Comparison of ENCODE assay signal across 7 mouse cellular contexts in the genomic region with DNA sequence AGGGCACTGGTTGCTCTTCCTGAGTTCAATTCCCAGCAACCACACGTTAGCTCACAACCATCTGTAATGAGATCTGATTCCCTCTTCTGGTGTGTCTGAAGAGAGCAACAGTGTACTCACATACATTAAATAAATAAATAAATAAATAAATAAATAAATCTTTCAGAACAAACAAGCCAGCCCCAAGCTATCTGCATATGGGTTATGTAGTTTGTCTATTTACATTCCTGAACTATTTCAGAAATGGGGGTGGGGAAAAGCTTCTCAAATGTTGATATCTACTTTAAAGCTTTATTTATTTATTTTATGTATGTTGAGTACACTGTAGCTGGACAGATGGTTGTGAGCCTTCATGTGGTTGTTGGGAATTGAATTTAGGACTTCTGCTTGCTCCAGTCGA. TPM values are rescaled to one million over a fixed set of nuclear protein-coding genes. Genes with fewer than 3 reads are reported as not detected.
DNase-seq lines count a peak whose midpoint lies in the region; ATAC-seq and TF ChIP-seq lines count a peak whose summit lies in the region.
"Not testable (repeated sequence)": the region's sequence is repeated elsewhere in the genome, so short reads cannot be mapped to it uniquely, and the experiment has no call there.
"Had no signal": no experiment of that assay in that cellular context is flagged by ENCODE, and none has a peak within 500 bp of the region (broad histone marks: within the 10 kb centered on the region; RNA-seq: fewer than 3 reads in every experiment).

No protein-coding gene starts in this region.

- TF ChIP-seq EP300 in heart, postnatal 0 days (IDR thresholded peaks at IDR 0.05; ENCODE audit: low read depth); lung, postnatal 0 days (IDR thresholded peaks at IDR 0.05): not testable (repeated sequence)

- not testable (repeated sequence) for H3K4me2 ChIP-seq in heart, postnatal 0 days (ENCODE audit: low read depth, low read length); intestine, embryonic 15.5 days (replicated peaks); lung, embryonic 14.5 days; lung, postnatal 0 days (replicated peaks; ENCODE audit: low read depth, low read length); stomach, embryonic 15.5 days

- not testable (repeated sequence) for H3K9ac ChIP-seq in heart, postnatal 0 days (replicated peaks; ENCODE audit: low read depth, low read length); intestine, embryonic 15.5 days; lung, embryonic 14.5 days; lung, postnatal 0 days (replicated peaks; ENCODE audit: low read depth); stomach, embryonic 15.5 days

- peaks cover 12% of the 10 kb centered on the region; the same call in 1 of the 2 replicates for H3K9me3 ChIP-seq in heart, postnatal 0 days (replicated peaks; ENCODE audit: control insufficient read depth, low read length)
- H3K9me3 ChIP-seq in intestine, embryonic 15.5 days; lung, embryonic 14.5 days (ENCODE audit: low read depth, low read length); lung, postnatal 0 days (ENCODE audit: low read length); stomach, embryonic 15.5 days: not testable (repeated sequence)

- peak overlapping the region; percentile 84 for H3K27ac ChIP-seq in heart, postnatal 0 days (ENCODE audit: low read depth)
- H3K27ac ChIP-seq in intestine, embryonic 15.5 days: peak overlapping the region; percentile 59; the same call in 1 of the 2 replicates
- H3K27ac ChIP-seq in lung, embryonic 14.5 days (ENCODE audit: low read depth): peak overlapping the region; percentile 73; the same call in 1 of the 2 replicates
- H3K27ac ChIP-seq in lung, postnatal 0 days (ENCODE audit: low read length): peak overlapping the region; percentile 61
- peak overlapping the region; percentile 74; the same call in 1 of the 2 replicates for H3K27ac ChIP-seq in stomach, embryonic 15.5 days

- not testable (repeated sequence) for H3K27me3 ChIP-seq in heart, postnatal 0 days (ENCODE audit: control insufficient read depth, insufficient read depth, low read length); intestine, embryonic 15.5 days (replicated peaks); lung, embryonic 14.5 days (ENCODE audit: insufficient read depth, low read length); lung, postnatal 0 days (replicated peaks; ENCODE audit: insufficient read depth, low read length); stomach, embryonic 15.5 days (replicated peaks)

- not testable (repeated sequence) for TF ChIP-seq CTCF in heart, postnatal 0 days (IDR thresholded peaks at IDR 0.05; ENCODE audit: low read depth); lung, embryonic 14.5 days (IDR thresholded peaks at IDR 0.05; ENCODE audit: low read depth); lung, postnatal 0 days (IDR thresholded peaks at IDR 0.05)

- H3K4me3 ChIP-seq in heart, postnatal 0 days (ENCODE audit: low read depth, low read length); intestine, embryonic 15.5 days (replicated peaks); lung, embryonic 14.5 days (ENCODE audit: low read depth, low read length); lung, postnatal 0 days (ENCODE audit: low read depth, low read length); stomach, embryonic 15.5 days (replicated peaks): not testable (repeated sequence)

- 70% methylated on average over 2 of the region's 2 CpGs for WGBS in heart, postnatal 0 days
- 59% methylated on average over 2 of the region's 2 CpGs for WGBS in intestine, embryonic 15.5 days
- 58% methylated on average over 2 of the region's 2 CpGs for WGBS in lung, embryonic 14.5 days
- 59% methylated on average over 2 of the region's 2 CpGs for WGBS in lung, postnatal 0 days
- 67% methylated on average over 2 of the region's 2 CpGs for WGBS in stomach, embryonic 15.5 days

- not testable (repeated sequence) for H3K36me3 ChIP-seq in heart, postnatal 0 days (replicated peaks; ENCODE audit: control insufficient read depth, insufficient read depth, low read length); intestine, embryonic 15.5 days; lung, embryonic 14.5 days (ENCODE audit: insufficient read depth); lung, postnatal 0 days (ENCODE audit: insufficient read depth, low read length); stomach, embryonic 15.5 days

- not testable (repeated sequence) for ATAC-seq in heart, postnatal 0 days (ENCODE audit: insufficient read depth, low read depth); intestine, embryonic 15.5 days; lung, embryonic 14.5 days (ENCODE audit: insufficient read depth); lung, postnatal 0 days; stomach, embryonic 15.5 days (ENCODE audit: insufficient read depth, low FRiP score, low read depth)

- H3K4me1 ChIP-seq in heart, postnatal 0 days (ENCODE audit: control insufficient read depth, insufficient read depth): peaks cover 17% of the 10 kb centered on the region
- not testable (repeated sequence) for H3K4me1 ChIP-seq in intestine, embryonic 15.5 days (replicated peaks); lung, embryonic 14.5 days (ENCODE audit: insufficient read depth); lung, postnatal 0 days (ENCODE audit: insufficient read depth, low read depth, low read length); stomach, embryonic 15.5 days

- DNase-seq in heart, adult 11 months: peak; percentile 46
- DNase-seq in heart, postnatal 0 days (ENCODE audit: low spot score); lung, postnatal 0 days (ENCODE audit: low spot score): not testable (repeated sequence)
- DNase-seq in lung, embryonic 14.5 days: peak; percentile 54

RNA-seq across cellular contexts. Expression of gene Aph1c, which starts 38.5 kb away (rescaled TPM):
- total RNA-seq in heart, postnatal 0 days (2014; rRNA removed; ENCODE audit: low replicate concordance): 0.69 and 3.1 TPM in 2 replicates
- polyA plus RNA-seq in heart, postnatal 0 days (2015; fragmentation: Nextera tagmentation; extraction: Ambion mirVana): 1.7 and 1.9 TPM in 2 replicates
- 3.4 and 4.5 TPM in 2 replicates for polyA plus RNA-seq in intestine, embryonic 15.5 days (2015; fragmentation: Nextera tagmentation; extraction: Ambion mirVana)
- 3.6 and 4.0 TPM in 2 replicates for polyA plus RNA-seq in lung, embryonic 14.5 days (2014; fragmentation: Nextera tagmentation; extraction: Ambion mirVana)
- polyA plus RNA-seq in lung, postnatal 0 days (2015; fragmentation: Nextera tagmentation; extraction: Ambion mirVana): 10.5 and 11.7 TPM in 2 replicates
- 5.1 and 5.7 TPM in 2 replicates for polyA plus RNA-seq in stomach, embryonic 15.5 days (2015; fragmentation: Nextera tagmentation; extraction: Ambion mirVana)
- polyA plus RNA-seq: erythroblast, embryonic 14.5 days had no signal

RNA-seq across cellular contexts. Expression of gene Rab8b, which starts 46.5 kb away (rescaled TPM):
- 9.8 and 11.4 TPM in 2 replicates for total RNA-seq in heart, postnatal 0 days (2014; rRNA removed; ENCODE audit: low replicate concordance)
- polyA plus RNA-seq in heart, postnatal 0 days (2015; fragmentation: Nextera tagmentation; extraction: Ambion mirVana): 8.6 and 9.5 TPM in 2 replicates
- 20.5 and 20.6 TPM in 2 replicates for polyA plus RNA-seq in intestine, embryonic 15.5 days (2015; fragmentation: Nextera tagmentation; extraction: Ambion mirVana)
- 29.9 and 35.0 TPM in 2 replicates for polyA plus RNA-seq in lung, embryonic 14.5 days (2014; fragmentation: Nextera tagmentation; extraction: Ambion mirVana)
- polyA plus RNA-seq in lung, postnatal 0 days (2015; fragmentation: Nextera tagmentation; extraction: Ambion mirVana): 15.6 and 20.4 TPM in 2 replicates
- polyA plus RNA-seq in stomach, embryonic 15.5 days (2015; fragmentation: Nextera tagmentation; extraction: Ambion mirVana): 24.8 and 25.0 TPM in 2 replicates
